Mouse (Mus musculus): Measurements from ENCODE around the gene Rpl10-ps3. TPM values are rescaled to one million over a fixed set of nuclear protein-coding genes. Genes with fewer than 3 reads are reported as not detected.

The Rpl10-ps3 gene
- polyA plus RNA-seq, 1 experiment, result 66.9 TPM

- no peak for TF ChIP-seq POLR2A (IDR thresholded peaks at IDR 0.05; ENCODE audit: extremely low read depth, insufficient read depth, low read length)
- no peak for TF ChIP-seq CTCF (IDR thresholded peaks at IDR 0.05; ENCODE audit: extremely low read depth, insufficient read depth, low read length)
- Histone ChIP-seq H3K4me3 (ENCODE audit: insufficient read depth, low read length) (no peak overlapping the region), H3K4me1 (ENCODE audit: control insufficient read depth, insufficient read depth, low read length) (peaks cover 2% of the 10 kb centered on the region; the same call in 1 of the 2 replicates), H3K27ac (ENCODE audit: insufficient read depth, low read length) (no peak overlapping the region)
Observed at GRCm38 (mm10) chr9:50317299-50317698, 27.5 kb downstream of the Rpl10-ps3 start.

- TF ChIP-seq CTCF (IDR thresholded peaks at IDR 0.05; ENCODE audit: extremely low read depth, insufficient read depth, low read length) (no peak), POLR2A (IDR thresholded peaks at IDR 0.05; ENCODE audit: extremely low read depth, insufficient read depth, low read length) (no peak)
- H3K4me3 ChIP-seq (ENCODE audit: insufficient read depth, low read length), result no peak overlapping the region
- H3K4me1 ChIP-seq (ENCODE audit: control insufficient read depth, insufficient read depth, low read length), result peaks cover 2% of the 10 kb centered on the region; the same call in 1 of the 2 replicates
- H3K27ac ChIP-seq (ENCODE audit: insufficient read depth, low read length), result no peak overlapping the region
Observed at GRCm38 (mm10) chr9:50315650-50316049, 29.1 kb downstream of the Rpl10-ps3 start.

- no peak overlapping the region for H3K27ac ChIP-seq (ENCODE audit: insufficient read depth, low read length)
- H3K4me3 ChIP-seq (ENCODE audit: insufficient read depth, low read length), result no peak overlapping the region
- no peaks in the 10 kb centered on the region for H3K4me1 ChIP-seq (ENCODE audit: control insufficient read depth, insufficient read depth, low read length)
- TF ChIP-seq CTCF (IDR thresholded peaks at IDR 0.05; ENCODE audit: extremely low read depth, insufficient read depth, low read length) (no peak), POLR2A (IDR thresholded peaks at IDR 0.05; ENCODE audit: extremely low read depth, insufficient read depth, low read length) (no peak)
Observed at GRCm38 (mm10) chr9:50311036-50311545, 33.7 kb downstream of the Rpl10-ps3 start.

GRCm38 (mm10) chr9:50305666-50306402 is 38.9 kb downstream of the Rpl10-ps3 start:
- no peak overlapping the region for H3K27ac ChIP-seq (ENCODE audit: insufficient read depth, low read length)
- TF ChIP-seq CTCF (IDR thresholded peaks at IDR 0.05; ENCODE audit: extremely low read depth, insufficient read depth, low read length), result no peak
- TF ChIP-seq POLR2A (IDR thresholded peaks at IDR 0.05; ENCODE audit: extremely low read depth, insufficient read depth, low read length), result no peak

GRCm38 (mm10) chr9:50305046-50305445 is 39.7 kb downstream of the Rpl10-ps3 start:
- Histone ChIP-seq H3K27ac (ENCODE audit: insufficient read depth, low read length) (no peak overlapping the region), H3K4me3 (ENCODE audit: insufficient read depth, low read length) (no peak overlapping the region), H3K4me1 (ENCODE audit: control insufficient read depth, insufficient read depth, low read length) (no peaks in the 10 kb centered on the region; the same call in 1 of the 2 replicates)
- TF ChIP-seq POLR2A (IDR thresholded peaks at IDR 0.05; ENCODE audit: extremely low read depth, insufficient read depth, low read length) (no peak), CTCF (IDR thresholded peaks at IDR 0.05; ENCODE audit: extremely low read depth, insufficient read depth, low read length) (no peak)

More at GRCm38 (mm10) chr9:50305666-50306402, 38.9 kb downstream of the Rpl10-ps3 start:
- no peak overlapping the region for H3K4me3 ChIP-seq (ENCODE audit: insufficient read depth, low read length)
- H3K4me1 ChIP-seq (ENCODE audit: control insufficient read depth, insufficient read depth, low read length), result no peaks in the 10 kb centered on the region; the same call in 1 of the 2 replicates

- no peak for TF ChIP-seq CTCF (IDR thresholded peaks at IDR 0.05; ENCODE audit: extremely low read depth, insufficient read depth, low read length)
- no peak for TF ChIP-seq POLR2A (IDR thresholded peaks at IDR 0.05; ENCODE audit: extremely low read depth, insufficient read depth, low read length)
- no peak overlapping the region for H3K27ac ChIP-seq (ENCODE audit: insufficient read depth, low read length)
- no peak overlapping the region for H3K4me3 ChIP-seq (ENCODE audit: insufficient read depth, low read length)
- H3K4me1 ChIP-seq (ENCODE audit: control insufficient read depth, insufficient read depth, low read length), result no peaks in the 10 kb centered on the region; the same call in 1 of the 2 replicates
Observed at GRCm38 (mm10) chr9:50304004-50304403, 40.8 kb downstream of the Rpl10-ps3 start.

GRCm38 (mm10) chr9:50301722-50302121 is 43.0 kb downstream of the Rpl10-ps3 start:
- no peaks in the 10 kb centered on the region; the same call in 1 of the 2 replicates for H3K4me1 ChIP-seq (ENCODE audit: control insufficient read depth, insufficient read depth, low read length)
- no peak overlapping the region for H3K4me3 ChIP-seq (ENCODE audit: insufficient read depth, low read length)
- no peak overlapping the region for H3K27ac ChIP-seq (ENCODE audit: insufficient read depth, low read length)
- TF ChIP-seq CTCF (IDR thresholded peaks at IDR 0.05; ENCODE audit: extremely low read depth, insufficient read depth, low read length) (no peak), POLR2A (IDR thresholded peaks at IDR 0.05; ENCODE audit: extremely low read depth, insufficient read depth, low read length) (no peak)

GRCm38 (mm10) chr9:50298389-50298788 is 46.4 kb downstream of the Rpl10-ps3 start:
- TF ChIP-seq POLR2A (IDR thresholded peaks at IDR 0.05; ENCODE audit: extremely low read depth, insufficient read depth, low read length) (no peak), CTCF (IDR thresholded peaks at IDR 0.05; ENCODE audit: extremely low read depth, insufficient read depth, low read length) (no peak)
- no peak overlapping the region for H3K27ac ChIP-seq (ENCODE audit: insufficient read depth, low read length)
- H3K4me3 ChIP-seq (ENCODE audit: insufficient read depth, low read length), result no peak overlapping the region
- no peaks in the 10 kb centered on the region; the same call in 1 of the 2 replicates for H3K4me1 ChIP-seq (ENCODE audit: control insufficient read depth, insufficient read depth, low read length)

Other genes starting within 250 kb of the Rpl10-ps3 start
- 0.09 and 0.13 TPM in 2 replicates for gene Plet1, start 149.6 kb upstream of the Rpl10-ps3 start, polyA plus RNA-seq (2012; rRNA removed)
- gene Pts, start 183.8 kb upstream of the Rpl10-ps3 start, polyA plus RNA-seq (2012; rRNA removed), result 59.7 and 62.6 TPM in 2 replicates
- gene Il18, start 209.9 kb upstream of the Rpl10-ps3 start, polyA plus RNA-seq (2012; rRNA removed), result 67.8 and 69.3 TPM in 2 replicates
- 4.3 TPM in 2 replicates for gene Bco2, start 210.2 kb upstream of the Rpl10-ps3 start, polyA plus RNA-seq (2012; rRNA removed)
- gene Tex12, start 216.4 kb upstream of the Rpl10-ps3 start, polyA plus RNA-seq (2012; rRNA removed), result not detected in 2 replicates